Mouse (Mus musculus): ENCODE measurements around the gene Grin2d. TPM values are rescaled to one million over a fixed set of nuclear protein-coding genes. Genes with fewer than 3 reads are reported as not detected.

The Grin2d gene
- polyA plus RNA-seq, 1 experiment from 2014 or later = 0.64 TPM

DNA sequence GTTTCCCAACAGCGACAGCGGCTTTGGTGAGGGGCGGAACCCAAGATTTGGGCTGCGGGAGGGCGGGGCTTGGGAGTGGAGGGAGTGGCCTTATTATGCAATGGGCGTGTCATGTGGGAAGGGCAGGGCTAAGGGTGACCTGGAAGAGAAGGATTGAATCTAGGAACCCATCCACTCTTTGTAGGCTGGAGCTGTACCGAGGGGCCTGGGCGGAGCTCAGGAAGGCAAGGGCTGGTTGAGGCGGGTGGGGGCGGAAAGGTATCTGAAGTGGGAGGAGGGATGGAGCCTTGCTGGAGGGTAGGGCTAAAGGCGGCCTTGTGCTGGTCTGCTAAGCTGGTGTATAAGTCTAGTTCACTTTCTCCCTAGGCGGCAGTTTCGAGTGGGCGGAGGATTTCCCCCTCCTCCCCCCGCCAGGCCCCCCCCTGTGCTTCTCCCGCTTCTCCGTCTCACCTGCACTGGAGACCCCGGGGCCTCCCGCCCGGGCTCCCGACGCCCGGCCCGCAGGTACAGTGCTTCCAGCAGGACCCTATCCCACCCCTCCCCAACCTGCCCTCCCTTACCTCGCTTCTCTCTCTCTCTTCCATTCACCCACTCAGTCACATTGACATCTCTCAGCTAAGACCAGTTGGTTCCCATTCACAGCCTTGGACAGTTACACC, 77.5 kb downstream of the Grin2d start:
- no peak for ATAC-seq (ENCODE audit: insufficient number of reproducible peaks, insufficient read depth, low FRiP score, low TSS enrichment)
- peaks cover 39% of the 10 kb centered on the region for H3K27me3 ChIP-seq
- no peak overlapping the region for H3K9ac ChIP-seq
- peaks cover 28% of the 10 kb centered on the region for H3K4me1 ChIP-seq
- no peaks in the 10 kb centered on the region for H3K9me3 ChIP-seq
- peak overlapping the region; percentile 19 for H3K4me2 ChIP-seq (replicated peaks)
- 21% methylated on average over 21 of the region's 25 CpGs for WGBS
- peaks cover 28% of the 10 kb centered on the region for H3K36me3 ChIP-seq
- H3K4me3 ChIP-seq = 0 out of 2 replicates have a peak overlapping the region, but pooled peaks have one; percentile 0
- no peak overlapping the region for H3K27ac ChIP-seq

GRCm38 (mm10) chr7:45800001-45800400, 78.2 kb downstream of the Grin2d start:
- Histone ChIP-seq H3K9ac (no peak overlapping the region), H3K27me3 (peaks cover 43% of the 10 kb centered on the region), H3K4me3 (no peak overlapping the region), H3K9me3 (no peaks in the 10 kb centered on the region), H3K27ac (no peak overlapping the region), H3K36me3 (peaks cover 35% of the 10 kb centered on the region), H3K4me1 (peaks cover 28% of the 10 kb centered on the region), H3K4me2 (replicated peaks) (peak overlapping the region; percentile 19; the same call in 1 of the 2 replicates)
- WGBS = 35% methylated on average over 7 of the region's 7 CpGs
- ATAC-seq (ENCODE audit: insufficient number of reproducible peaks, insufficient read depth, low FRiP score, low TSS enrichment) = no peak

DNA sequence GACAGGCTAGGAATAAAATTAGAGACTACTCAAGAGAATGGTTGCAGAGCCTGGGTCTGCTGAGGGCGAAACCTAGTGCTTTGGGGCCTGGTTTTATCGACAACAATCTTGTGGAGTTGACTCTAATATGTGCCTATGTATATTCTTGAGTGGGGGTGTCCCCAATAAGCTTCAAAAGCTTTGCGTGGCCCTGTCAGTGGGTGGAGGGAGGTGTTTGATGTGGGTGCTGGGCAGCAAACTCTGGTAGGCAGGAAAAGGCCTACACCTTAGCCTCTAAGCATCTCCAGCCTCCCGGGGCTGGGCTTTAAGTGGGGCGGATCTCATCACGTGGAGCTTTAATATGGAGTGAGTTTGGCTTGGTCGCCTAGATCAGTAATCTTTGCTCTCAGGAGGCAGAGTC, 79.2 kb downstream of the Grin2d start:
- H3K36me3 ChIP-seq = peaks cover 45% of the 10 kb centered on the region
- peak overlapping the region; percentile 83 for H3K4me2 ChIP-seq (replicated peaks)
- no peak overlapping the region for H3K27ac ChIP-seq
- peaks cover 28% of the 10 kb centered on the region for H3K4me1 ChIP-seq
- H3K9me3 ChIP-seq = no peaks in the 10 kb centered on the region
- no peak for ATAC-seq (ENCODE audit: insufficient number of reproducible peaks, insufficient read depth, low FRiP score, low TSS enrichment)
- WGBS = 52% methylated on average over 7 of the region's 7 CpGs
- H3K27me3 ChIP-seq = peaks cover 44% of the 10 kb centered on the region
- no peak overlapping the region for H3K4me3 ChIP-seq
- 0 out of 2 replicates have a peak overlapping the region, but pooled peaks have one; percentile 64 for H3K9ac ChIP-seq

- H3K9ac ChIP-seq = peak overlapping the region; percentile 64
- H3K4me3 ChIP-seq = peak overlapping the region; percentile 44
- H3K27me3 ChIP-seq = peaks cover 46% of the 10 kb centered on the region
- H3K4me2 ChIP-seq (replicated peaks) = peak overlapping the region; percentile 83
- 3% methylated on average over 19 of the region's 19 CpGs for WGBS
- H3K4me1 ChIP-seq = peaks cover 28% of the 10 kb centered on the region
- ATAC-seq (ENCODE audit: insufficient number of reproducible peaks, insufficient read depth, low FRiP score, low TSS enrichment) = no peak
- H3K27ac ChIP-seq = no peak overlapping the region
- H3K9me3 ChIP-seq = no peaks in the 10 kb centered on the region
- peaks cover 48% of the 10 kb centered on the region for H3K36me3 ChIP-seq
Measured at GRCm38 (mm10) chr7:45798511-45798836, 79.7 kb downstream of the Grin2d start.

- H3K27ac ChIP-seq = 0 out of 2 replicates have a peak overlapping the region, but pooled peaks have one; percentile 3
- no peak for ATAC-seq (ENCODE audit: insufficient number of reproducible peaks, insufficient read depth, low FRiP score, low TSS enrichment)
- H3K36me3 ChIP-seq = peaks cover 48% of the 10 kb centered on the region
- H3K9ac ChIP-seq = peak overlapping the region; percentile 64
- no peaks in the 10 kb centered on the region for H3K9me3 ChIP-seq
- peak overlapping the region; percentile 44 for H3K4me3 ChIP-seq
- H3K4me1 ChIP-seq = peaks cover 28% of the 10 kb centered on the region
- peaks cover 46% of the 10 kb centered on the region for H3K27me3 ChIP-seq
- H3K4me2 ChIP-seq (replicated peaks) = peak overlapping the region; percentile 83
- WGBS = 2% methylated on average over 59 of the region's 60 CpGs
Measured at GRCm38 (mm10) chr7:45797661-45798510, 80.3 kb downstream of the Grin2d start.

- Histone ChIP-seq H3K36me3 (peaks cover 55% of the 10 kb centered on the region), H3K4me3 (no peak overlapping the region), H3K4me2 (replicated peaks) (no peak overlapping the region), H3K9ac (peak overlapping the region; percentile 64; the same call in 1 of the 2 replicates), H3K4me1 (peaks cover 28% of the 10 kb centered on the region), H3K9me3 (no peaks in the 10 kb centered on the region), H3K27ac (no peak overlapping the region), H3K27me3 (peaks cover 46% of the 10 kb centered on the region)
- ATAC-seq (ENCODE audit: insufficient number of reproducible peaks, insufficient read depth, low FRiP score, low TSS enrichment) = no peak
- 39% methylated on average over 6 of the region's 6 CpGs for WGBS
Measured at GRCm38 (mm10) chr7:45796950-45797349, 81.2 kb downstream of the Grin2d start.

DNA sequence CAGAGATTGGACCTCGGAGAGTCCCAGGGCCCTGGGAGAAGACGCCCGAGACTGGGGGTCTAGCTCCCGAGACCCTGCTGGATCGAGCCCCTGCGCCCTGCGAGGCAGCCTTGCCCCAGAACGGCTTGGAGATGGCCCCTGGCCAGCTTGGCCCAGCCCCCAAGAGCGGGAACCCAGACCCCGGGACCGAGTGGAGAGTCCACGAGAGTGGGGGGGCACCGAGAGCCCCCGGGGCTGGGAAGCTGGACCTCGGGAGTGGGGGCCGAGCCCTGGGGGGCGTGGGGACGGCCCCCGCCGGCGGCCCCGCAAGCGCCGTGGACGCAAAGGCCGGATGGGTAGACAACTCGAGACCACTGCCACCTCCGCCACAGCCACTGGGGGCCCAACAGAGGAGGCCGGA, 83.2 kb downstream of the Grin2d start:
- no peaks in the 10 kb centered on the region for H3K9me3 ChIP-seq
- H3K4me2 ChIP-seq (replicated peaks) = no peak overlapping the region
- 93% methylated on average over 29 of the region's 29 CpGs for WGBS
- ATAC-seq (ENCODE audit: insufficient number of reproducible peaks, insufficient read depth, low FRiP score, low TSS enrichment) = no peak
- H3K9ac ChIP-seq = no peak overlapping the region
- no peak overlapping the region for H3K4me3 ChIP-seq
- H3K27ac ChIP-seq = no peak overlapping the region
- H3K4me1 ChIP-seq = peaks cover 17% of the 10 kb centered on the region
- peaks cover 42% of the 10 kb centered on the region for H3K27me3 ChIP-seq
- peaks cover 69% of the 10 kb centered on the region for H3K36me3 ChIP-seq

DNA sequence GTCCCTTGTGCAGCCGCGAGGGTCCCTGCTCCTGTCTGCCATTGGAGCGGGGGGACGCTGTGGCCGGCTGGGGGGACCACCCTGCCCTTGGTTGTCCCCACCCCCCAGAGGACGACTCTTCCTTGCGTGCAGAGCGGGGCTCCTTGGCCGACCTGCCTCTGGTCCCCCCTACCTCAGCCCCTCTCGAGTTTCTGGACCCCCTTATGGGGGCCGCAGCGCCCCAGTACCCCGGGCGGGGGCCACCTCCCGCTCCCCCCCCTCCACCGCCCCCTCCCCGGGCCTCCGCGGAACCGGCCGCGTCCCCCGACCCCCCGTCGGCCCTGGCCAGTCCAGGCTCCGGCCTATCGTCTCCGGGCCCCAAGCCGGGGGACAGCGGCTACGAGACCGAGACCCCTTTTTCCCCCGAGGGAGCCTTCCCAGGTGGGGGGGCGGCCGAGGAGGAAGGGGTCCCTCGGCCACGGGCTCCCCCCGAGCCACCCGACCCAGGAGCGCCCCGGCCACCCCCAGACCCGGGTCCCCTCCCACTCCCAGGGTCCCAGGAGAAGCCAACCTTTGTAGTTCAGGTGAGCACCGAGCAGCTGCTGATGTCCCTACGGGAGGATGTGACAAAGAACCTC, 84.1 kb downstream of the Grin2d start:
- Histone ChIP-seq H3K4me2 (replicated peaks) (no peak overlapping the region), H3K9ac (no peak overlapping the region; the same call in 1 of the 2 replicates), H3K4me1 (peaks cover 17% of the 10 kb centered on the region), H3K27me3 (peaks cover 37% of the 10 kb centered on the region), H3K4me3 (no peak overlapping the region), H3K36me3 (peaks cover 78% of the 10 kb centered on the region), H3K27ac (no peak overlapping the region), H3K9me3 (no peaks in the 10 kb centered on the region)
- ATAC-seq (ENCODE audit: insufficient number of reproducible peaks, insufficient read depth, low FRiP score, low TSS enrichment) = no peak
- WGBS = 91% methylated on average over 42 of the region's 44 CpGs

DNA sequence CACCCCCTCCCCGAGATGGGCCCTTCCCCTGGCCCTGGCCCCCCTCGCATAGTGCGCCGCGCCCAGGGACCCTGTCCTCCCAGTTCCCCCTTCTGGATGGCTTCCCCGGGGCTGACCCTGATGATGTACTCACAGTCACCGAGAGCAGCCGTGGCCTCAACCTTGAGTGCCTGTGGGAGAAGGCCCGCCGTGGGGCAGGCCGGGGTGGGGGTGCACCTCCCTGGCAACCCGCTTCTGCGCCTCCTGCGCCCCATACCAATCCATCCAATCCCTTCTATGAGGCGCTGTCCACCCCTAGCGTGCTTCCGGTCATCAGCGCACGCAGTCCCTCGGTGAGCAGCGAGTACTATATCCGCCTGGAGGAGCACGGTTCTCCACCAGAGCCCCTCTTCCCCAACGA, 84.9 kb downstream of the Grin2d start:
- 87% methylated on average over 24 of the region's 24 CpGs for WGBS
- Histone ChIP-seq H3K9ac (no peak overlapping the region), H3K4me3 (no peak overlapping the region), H3K4me2 (replicated peaks) (no peak overlapping the region), H3K9me3 (no peaks in the 10 kb centered on the region), H3K27ac (no peak overlapping the region), H3K4me1 (peaks cover 12% of the 10 kb centered on the region), H3K36me3 (peaks cover 86% of the 10 kb centered on the region), H3K27me3 (peaks cover 29% of the 10 kb centered on the region)
- ATAC-seq (ENCODE audit: insufficient number of reproducible peaks, insufficient read depth, low FRiP score, low TSS enrichment) = no peak

DNA sequence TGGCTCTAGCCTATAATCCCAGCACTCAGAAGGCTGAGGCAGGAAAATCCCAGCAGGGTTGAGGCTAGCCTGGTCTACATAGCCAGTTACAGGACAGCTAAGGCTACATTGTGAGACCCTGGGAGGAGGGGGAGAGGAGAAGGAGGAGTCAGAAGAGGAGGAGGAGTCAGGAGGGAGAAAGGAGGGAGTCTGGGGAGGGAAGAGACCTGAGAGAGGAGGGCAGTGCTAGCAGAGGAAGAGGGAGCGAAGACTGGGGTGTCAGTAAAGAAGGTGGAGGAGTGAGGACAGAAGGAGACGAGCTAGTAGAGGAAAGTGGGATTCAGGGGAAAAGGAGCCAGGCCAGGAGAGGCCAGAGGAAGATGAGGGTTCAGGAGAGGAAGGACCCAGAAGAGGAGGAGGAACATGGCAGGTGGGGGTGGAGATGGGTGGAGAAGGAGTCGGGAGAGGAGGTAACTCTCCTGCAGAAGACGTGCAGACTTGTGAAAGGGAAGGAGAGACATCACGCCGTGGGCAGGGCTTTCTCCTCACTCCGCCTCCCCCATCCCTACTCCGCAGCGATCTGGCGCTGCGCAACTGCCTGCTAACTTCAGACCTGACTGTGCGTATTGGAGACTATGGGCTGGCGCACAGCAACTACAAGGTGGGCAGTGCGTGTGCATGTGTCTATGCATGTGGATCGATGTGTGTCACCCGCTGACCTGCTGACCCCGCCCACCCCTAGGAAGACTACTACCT, 86.3 kb downstream of the Grin2d start:
- no peak for ATAC-seq (ENCODE audit: insufficient number of reproducible peaks, insufficient read depth, low FRiP score, low TSS enrichment)
- Histone ChIP-seq H3K9me3 (no peaks in the 10 kb centered on the region), H3K4me1 (peaks cover 7% of the 10 kb centered on the region), H3K36me3 (peaks cover 92% of the 10 kb centered on the region), H3K4me2 (replicated peaks) (no peak overlapping the region), H3K4me3 (no peak overlapping the region), H3K9ac (no peak overlapping the region), H3K27ac (no peak overlapping the region), H3K27me3 (peaks cover 16% of the 10 kb centered on the region)
- WGBS = 78% methylated on average over 17 of the region's 17 CpGs

DNA sequence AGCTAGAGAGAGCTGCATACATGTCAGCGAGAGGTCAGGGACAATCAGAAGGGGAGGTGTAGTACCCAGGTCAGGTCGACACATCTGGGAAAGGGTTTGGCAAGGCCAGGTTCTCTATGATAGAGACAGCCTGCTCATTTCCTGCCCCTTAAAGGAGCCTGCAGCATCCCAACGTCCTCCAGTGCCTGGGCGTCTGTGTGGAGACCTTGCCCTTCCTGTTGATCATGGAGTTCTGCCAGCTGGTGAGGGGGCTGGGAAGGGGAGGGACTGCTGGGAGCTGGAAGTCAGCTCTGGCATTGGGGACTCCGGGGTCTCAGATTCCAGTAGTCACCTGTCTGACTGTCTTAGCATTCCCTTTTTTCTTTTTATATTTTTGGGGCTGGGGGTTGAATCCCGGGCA, 87.5 kb downstream of the Grin2d start:
- 69% methylated on average over 6 of the region's 6 CpGs for WGBS
- Histone ChIP-seq H3K27me3 (0 out of 2 replicates have a peak, but pooled peaks cover 7% of the 10 kb centered on the region), H3K27ac (0 out of 2 replicates have a peak overlapping the region, but pooled peaks have one; percentile 4), H3K9ac (no peak overlapping the region), H3K9me3 (no peaks in the 10 kb centered on the region), H3K4me1 (peaks cover 12% of the 10 kb centered on the region), H3K4me2 (replicated peaks) (no peak overlapping the region), H3K4me3 (no peak overlapping the region), H3K36me3 (peaks cover 86% of the 10 kb centered on the region)
- ATAC-seq (ENCODE audit: insufficient number of reproducible peaks, insufficient read depth, low FRiP score, low TSS enrichment) = no peak
